Mouse (Mus musculus) megakaryocyte, embryonic 14.5 days (primary cell): ENCODE results near the gene Lgr6. TPM values are rescaled to one million over a fixed set of nuclear protein-coding genes. Genes with fewer than 3 reads are reported as not detected.
"Not testable (repeated sequence)": the region's sequence is repeated elsewhere in the genome, so short reads cannot be mapped to it uniquely, and the experiment has no call there.

Source experiments
- H3K27me3 ChIP-seq: replicated peaks from 2 replicates; pipeline ENCODE3; 2012; ENCODE audit warnings: inconsistent platforms
- H3K36me3 ChIP-seq: replicated peaks from 2 replicates; pipeline ENCODE3; 2012; ENCODE audit warnings: low read length, inconsistent platforms, mixed read lengths
- H3K4me1 ChIP-seq: 2 replicates; pipeline ENCODE4 v1.6.1; 2012; ENCODE audit warnings: inconsistent platforms
- H3K4me3 ChIP-seq: replicated peaks from 2 replicates; pipeline ENCODE3; 2012; ENCODE audit warnings: moderate library complexity, mild to moderate bottlenecking, inconsistent platforms
- H3K9me3 ChIP-seq: 2 replicates; pipeline ENCODE4 v1.6.1; 2012; ENCODE audit warnings: inconsistent platforms
- FLI1 ChIP-seq: IDR thresholded peaks from 2 replicates; pipeline ENCODE4 v1.6.1; 2012; ENCODE audit warnings: low read length, inconsistent platforms, mixed read lengths
- GATA1 ChIP-seq: IDR thresholded peaks from 3 replicates; pipeline ENCODE4 v1.6.1; 2012; ENCODE audit warnings: mixed read lengths, low read length, inconsistent platforms, borderline replicate concordance
- polyA plus RNA-seq: library from polyadenylated mRNA; stranded (reverse); fragments of >175 nt; gene quantifications from 2 replicates; pipeline ENCODE4 v1.2.3, GENCODE M21; 2012; ENCODE audit warnings: low replicate concordance; ENCODE audit not compliant: insufficient read depth

Lgr6 gene
- polyA plus RNA-seq, 1 experiment = not detected

DNA sequence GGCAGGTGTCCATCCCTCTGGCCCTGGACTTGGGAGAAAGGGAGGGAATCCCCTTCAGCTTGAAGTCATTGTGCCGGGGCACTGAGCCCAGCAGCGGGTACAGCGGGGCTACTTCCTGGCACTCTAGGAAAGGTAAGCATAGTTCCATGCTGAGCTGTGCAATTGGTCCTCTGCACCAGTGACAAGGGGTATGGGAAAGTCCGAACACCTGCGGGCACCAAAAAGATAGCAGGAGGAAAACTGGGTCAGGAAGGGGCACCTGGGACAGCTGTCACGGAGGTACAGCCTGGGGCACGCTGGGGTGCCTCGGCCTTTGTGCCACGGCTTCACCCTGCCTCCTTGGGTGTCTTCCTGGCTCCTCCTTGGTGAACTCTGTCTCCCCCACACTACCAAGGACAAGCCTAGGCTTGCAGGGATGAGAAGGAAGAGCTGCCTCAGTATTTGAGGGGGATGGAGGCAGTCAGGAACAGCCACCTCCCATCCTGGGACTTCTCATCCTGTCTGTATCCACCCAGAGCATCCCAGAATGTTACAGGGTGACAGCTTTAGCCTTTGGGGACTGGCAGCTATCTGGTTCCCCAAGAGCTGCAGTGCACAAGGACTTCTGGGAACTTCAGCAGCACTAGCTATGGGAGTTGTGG is 24.6 kb upstream of the Lgr6 start:
- peaks cover 53% of the 10 kb centered on the region for H3K36me3 ChIP-seq
- peak overlapping the region; percentile 82 for H3K4me3 ChIP-seq
- peaks cover 95% of the 10 kb centered on the region for H3K4me1 ChIP-seq
- TF ChIP-seq GATA1 = no peak
- TF ChIP-seq FLI1 = no peak
- no peaks in the 10 kb centered on the region for H3K9me3 ChIP-seq
- no peaks in the 10 kb centered on the region for H3K27me3 ChIP-seq

DNA sequence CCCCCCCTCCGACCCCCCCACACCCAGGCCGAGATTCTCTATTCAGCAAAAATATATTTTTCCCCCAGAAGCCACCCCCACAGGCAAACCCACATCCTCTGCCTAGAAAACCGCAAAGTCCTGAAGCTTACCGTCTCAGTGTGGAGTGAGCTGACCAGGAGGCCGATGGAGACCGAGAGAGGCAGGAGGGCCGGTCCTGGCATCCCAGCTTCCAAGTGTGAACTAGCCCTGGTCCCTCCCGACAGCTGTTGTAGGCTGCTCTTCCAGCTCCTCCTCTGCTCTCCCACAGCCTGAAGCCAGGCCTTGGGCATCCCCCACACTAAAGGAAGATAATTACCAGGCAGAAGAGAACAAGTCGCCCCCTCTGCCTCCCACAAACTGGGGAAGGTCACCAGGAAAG is 23.9 kb upstream of the Lgr6 start:
- H3K36me3 ChIP-seq = peaks cover 53% of the 10 kb centered on the region
- no peak for TF ChIP-seq FLI1
- TF ChIP-seq GATA1 = no peak
- H3K4me1 ChIP-seq = peaks cover 88% of the 10 kb centered on the region
- H3K4me3 ChIP-seq = peak overlapping the region; percentile 82
- no peaks in the 10 kb centered on the region for H3K9me3 ChIP-seq
- no peaks in the 10 kb centered on the region for H3K27me3 ChIP-seq

DNA sequence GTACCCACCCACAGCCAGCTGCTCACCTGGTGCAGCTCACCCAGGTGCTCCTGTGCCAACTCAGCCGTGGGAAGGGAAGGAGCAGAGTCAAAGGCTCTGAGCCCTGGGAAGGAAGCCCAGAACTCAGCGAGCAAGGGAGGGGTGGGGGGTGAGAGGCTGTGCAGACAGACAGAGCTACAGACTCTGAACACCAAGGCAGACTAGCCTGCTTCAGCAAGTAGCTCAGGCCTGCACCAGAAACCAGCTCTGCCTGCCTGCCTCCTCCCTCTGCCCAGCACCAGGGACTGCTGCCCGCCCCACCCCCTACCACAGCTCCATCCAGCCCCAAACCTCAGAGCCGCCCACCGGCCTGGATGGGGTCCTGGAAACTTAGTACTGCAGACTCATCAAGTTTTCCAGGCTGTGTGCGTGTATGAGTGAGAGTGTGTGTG is 22.9 kb upstream of the Lgr6 start:
- H3K36me3 ChIP-seq = peaks cover 61% of the 10 kb centered on the region
- no peaks in the 10 kb centered on the region for H3K27me3 ChIP-seq
- TF ChIP-seq GATA1 (no peak), FLI1 (no peak)
- H3K4me3 ChIP-seq = peak overlapping the region; percentile 29
- H3K9me3 ChIP-seq = no peaks in the 10 kb centered on the region
- peaks cover 78% of the 10 kb centered on the region for H3K4me1 ChIP-seq

DNA sequence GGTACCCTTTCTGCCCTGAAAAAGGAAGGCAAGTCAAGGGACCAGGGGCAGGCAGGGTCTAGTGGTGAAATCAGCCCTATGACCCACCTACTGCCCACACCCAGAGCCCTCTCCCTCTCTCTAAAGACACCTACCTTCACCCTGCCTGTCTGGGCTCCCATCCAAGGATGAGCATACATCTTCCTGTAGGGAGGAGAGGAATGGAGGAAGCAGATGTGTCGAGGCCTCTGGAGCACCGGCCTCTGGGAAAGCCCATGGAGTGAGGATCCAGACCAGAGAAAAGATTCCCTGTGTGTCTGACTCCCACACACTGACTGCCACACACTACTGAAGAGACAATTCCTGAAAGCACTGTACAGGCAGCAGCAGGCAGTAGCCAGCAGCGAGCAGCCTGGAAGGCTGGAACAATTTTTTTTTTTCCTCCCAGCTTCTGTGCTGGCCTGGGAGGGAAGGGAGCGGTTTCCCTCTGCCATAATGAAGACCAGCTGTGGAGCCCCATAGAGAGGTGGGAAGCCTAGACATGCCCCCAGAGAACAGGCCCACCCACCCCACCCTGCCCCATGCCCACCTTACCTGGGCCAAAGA is 21.5 kb upstream of the Lgr6 start:
- no peaks in the 10 kb centered on the region for H3K27me3 ChIP-seq
- no peaks in the 10 kb centered on the region for H3K9me3 ChIP-seq
- peaks cover 63% of the 10 kb centered on the region for H3K4me1 ChIP-seq
- H3K36me3 ChIP-seq = peaks cover 76% of the 10 kb centered on the region
- no peak overlapping the region for H3K4me3 ChIP-seq
- TF ChIP-seq GATA1 (no peak), FLI1 (no peak)

DNA sequence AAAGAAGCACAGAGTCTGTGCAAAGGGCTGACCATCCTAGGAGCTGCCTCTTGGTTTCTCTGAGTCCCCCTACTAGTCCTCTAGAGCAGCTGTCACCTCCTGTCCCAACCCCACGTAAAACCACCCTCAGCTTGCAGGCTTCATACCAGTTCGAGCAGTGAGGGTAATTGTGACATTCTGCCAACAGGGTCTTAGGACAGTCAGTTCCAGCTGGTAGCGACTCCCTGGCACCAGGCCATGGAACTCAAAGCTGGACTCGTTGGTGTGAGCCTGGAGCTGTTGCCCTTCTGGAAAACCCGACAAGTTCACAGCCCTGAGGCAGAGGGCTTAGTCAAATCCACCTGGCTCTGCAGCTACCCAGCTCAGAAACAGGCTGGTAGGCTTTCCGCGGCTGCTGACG is 20.9 kb upstream of the Lgr6 start:
- no peak overlapping the region for H3K4me3 ChIP-seq
- H3K27me3 ChIP-seq = no peaks in the 10 kb centered on the region
- H3K4me1 ChIP-seq = peaks cover 58% of the 10 kb centered on the region
- no peak for TF ChIP-seq GATA1
- TF ChIP-seq FLI1 = no peak
- no peaks in the 10 kb centered on the region for H3K9me3 ChIP-seq
- H3K36me3 ChIP-seq = peaks cover 81% of the 10 kb centered on the region

DNA sequence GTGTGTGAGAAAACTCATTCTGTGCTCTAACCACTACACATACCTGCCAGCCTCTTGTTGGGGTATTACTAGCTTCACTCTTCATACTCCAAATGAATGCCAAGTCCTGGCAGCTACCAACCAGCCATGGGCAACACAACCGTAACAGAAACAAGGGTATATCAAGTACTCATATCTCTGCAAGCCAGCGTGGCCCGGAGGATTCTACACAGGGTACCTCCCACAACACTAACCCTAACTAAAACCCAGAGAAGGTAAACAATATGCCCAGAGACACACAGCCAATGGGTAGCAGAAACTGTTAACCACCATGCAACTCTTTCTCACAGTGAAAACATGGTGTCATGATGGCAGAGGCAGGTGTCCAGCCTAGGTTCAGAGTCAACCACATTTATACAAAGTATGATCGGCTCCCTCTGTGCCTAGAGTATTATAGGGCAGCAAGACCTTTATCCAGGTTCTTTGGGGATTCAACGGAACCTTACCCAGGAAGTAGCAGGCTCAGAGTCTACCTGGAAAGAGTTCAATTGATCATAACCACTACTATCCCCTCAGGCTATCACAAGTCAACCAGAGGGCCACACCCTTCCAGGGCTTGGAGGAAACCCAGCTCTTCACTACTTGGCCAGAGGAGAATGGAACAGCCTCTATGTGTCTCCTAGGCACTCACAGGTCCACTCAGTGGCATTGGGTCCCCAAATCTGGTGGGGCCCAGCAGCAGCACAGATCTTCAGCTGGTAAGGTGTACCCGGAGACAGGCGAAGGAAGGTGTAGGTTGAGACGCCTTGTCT is 19.7 kb upstream of the Lgr6 start:
- no peak overlapping the region for H3K4me3 ChIP-seq
- no peaks in the 10 kb centered on the region for H3K27me3 ChIP-seq
- H3K36me3 ChIP-seq = peaks cover 94% of the 10 kb centered on the region
- H3K4me1 ChIP-seq = peaks cover 49% of the 10 kb centered on the region
- TF ChIP-seq FLI1 = no peak
- TF ChIP-seq GATA1 = no peak
- H3K9me3 ChIP-seq = no peaks in the 10 kb centered on the region

DNA sequence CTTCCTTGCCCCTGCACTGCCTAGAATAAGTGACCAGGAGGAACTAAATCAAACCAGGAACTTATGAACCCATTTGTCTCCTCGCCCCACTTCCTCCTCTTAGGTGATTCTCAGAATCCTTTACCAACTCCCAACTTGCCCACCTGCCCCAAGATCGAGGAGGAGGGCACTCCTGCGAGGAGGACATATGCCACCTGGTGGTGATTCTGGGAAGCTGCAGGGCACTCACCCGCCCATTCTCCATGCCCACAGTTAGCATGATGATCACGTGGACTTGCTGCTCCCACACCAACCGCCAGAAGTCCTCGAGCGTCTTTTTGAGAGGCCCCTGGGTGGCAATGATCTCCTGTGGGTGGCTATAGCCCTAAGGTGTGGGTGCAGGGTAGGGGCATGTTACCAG is 7.6 kb upstream of the Lgr6 start:
- Histone ChIP-seq H3K36me3 (peaks cover 99% of the 10 kb centered on the region), H3K9me3 (no peaks in the 10 kb centered on the region), H3K4me3 (no peak overlapping the region), H3K4me1 (peaks cover 39% of the 10 kb centered on the region), H3K27me3 (no peaks in the 10 kb centered on the region)
- no peak for TF ChIP-seq GATA1
- TF ChIP-seq FLI1 = no peak

DNA sequence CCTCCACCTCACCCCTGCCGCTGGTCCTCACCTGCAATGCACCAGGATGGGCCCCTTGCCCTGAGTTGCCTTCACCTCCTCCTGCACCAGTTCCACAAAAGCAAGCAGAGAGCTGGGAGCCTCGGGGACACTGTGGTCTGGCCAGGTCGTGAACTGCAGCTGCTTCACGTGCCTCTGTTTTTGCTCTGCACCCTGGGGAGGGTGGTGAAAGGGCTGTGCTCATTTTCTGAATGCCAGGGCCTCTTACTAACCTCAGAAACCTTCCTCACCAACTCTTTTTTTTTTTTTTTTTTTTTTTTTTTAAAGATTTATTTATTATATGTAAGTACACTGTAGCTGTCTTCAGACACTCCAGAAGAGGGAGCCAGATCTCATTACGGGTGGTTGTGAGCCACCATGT is 6.2 kb upstream of the Lgr6 start:
- H3K9me3 ChIP-seq, H3K4me3 ChIP-seq, H3K27me3 ChIP-seq: not testable (repeated sequence)
- Histone ChIP-seq H3K36me3 (peaks cover 87% of the 10 kb centered on the region), H3K4me1 (peaks cover 38% of the 10 kb centered on the region)

DNA sequence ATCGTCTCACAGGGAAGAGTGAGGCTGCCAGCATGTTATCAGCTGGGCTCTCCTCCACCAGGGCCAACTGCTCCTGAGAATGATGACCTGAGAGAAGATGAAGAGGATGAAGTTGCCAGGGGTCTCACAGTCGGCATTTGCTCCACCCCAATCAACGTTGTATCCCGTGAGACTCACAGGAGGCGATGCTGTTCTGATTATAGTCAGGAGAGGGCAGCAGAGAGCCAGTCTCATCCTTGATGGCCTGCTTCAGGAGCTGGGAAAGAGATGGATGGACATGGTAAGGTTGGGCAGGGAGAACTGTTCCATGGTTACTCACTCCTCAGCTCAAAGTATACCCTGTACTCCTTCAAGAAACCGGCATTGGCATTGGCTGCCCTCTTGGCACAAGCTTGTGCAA is 5.0 kb upstream of the Lgr6 start:
- Histone ChIP-seq H3K4me3 (no peak overlapping the region), H3K9me3 (no peaks in the 10 kb centered on the region), H3K27me3 (peaks cover 16% of the 10 kb centered on the region), H3K4me1 (peaks cover 48% of the 10 kb centered on the region), H3K36me3 (peaks cover 75% of the 10 kb centered on the region)
- TF ChIP-seq FLI1 = no peak
- no peak for TF ChIP-seq GATA1

DNA sequence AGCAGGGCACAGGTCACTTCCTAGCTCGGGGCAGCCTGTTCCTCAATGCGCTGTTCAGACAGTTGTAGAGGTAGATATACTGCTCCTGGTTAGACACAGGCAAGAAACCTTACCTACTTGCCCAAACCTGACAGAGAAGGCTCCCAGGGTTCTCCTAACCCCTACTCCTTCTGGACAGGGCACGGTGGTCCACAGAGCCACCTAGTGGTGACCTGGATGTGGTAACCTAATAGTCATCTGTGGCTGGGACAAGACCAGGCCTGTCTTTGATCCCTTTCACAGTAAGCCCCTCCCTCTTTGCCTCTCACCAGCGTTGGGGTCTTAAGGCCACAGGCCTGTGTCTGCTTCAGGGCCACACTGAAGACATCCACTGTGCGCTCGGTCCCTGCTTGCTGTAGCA is 3.5 kb upstream of the Lgr6 start:
- Histone ChIP-seq H3K27me3 (peaks cover 31% of the 10 kb centered on the region), H3K9me3 (no peaks in the 10 kb centered on the region), H3K4me1 (peaks cover 57% of the 10 kb centered on the region), H3K4me3 (no peak overlapping the region), H3K36me3 (peaks cover 61% of the 10 kb centered on the region)
- TF ChIP-seq GATA1 (no peak), FLI1 (no peak)
